Mouse (Mus musculus): ENCODE data around the gene Ly6g6c. TPM values are rescaled to one million over a fixed set of nuclear protein-coding genes. Genes with fewer than 3 reads are reported as not detected.

Ly6g6c gene
- total RNA-seq, 2 experiments from 2014 or later = not detected

DNA sequence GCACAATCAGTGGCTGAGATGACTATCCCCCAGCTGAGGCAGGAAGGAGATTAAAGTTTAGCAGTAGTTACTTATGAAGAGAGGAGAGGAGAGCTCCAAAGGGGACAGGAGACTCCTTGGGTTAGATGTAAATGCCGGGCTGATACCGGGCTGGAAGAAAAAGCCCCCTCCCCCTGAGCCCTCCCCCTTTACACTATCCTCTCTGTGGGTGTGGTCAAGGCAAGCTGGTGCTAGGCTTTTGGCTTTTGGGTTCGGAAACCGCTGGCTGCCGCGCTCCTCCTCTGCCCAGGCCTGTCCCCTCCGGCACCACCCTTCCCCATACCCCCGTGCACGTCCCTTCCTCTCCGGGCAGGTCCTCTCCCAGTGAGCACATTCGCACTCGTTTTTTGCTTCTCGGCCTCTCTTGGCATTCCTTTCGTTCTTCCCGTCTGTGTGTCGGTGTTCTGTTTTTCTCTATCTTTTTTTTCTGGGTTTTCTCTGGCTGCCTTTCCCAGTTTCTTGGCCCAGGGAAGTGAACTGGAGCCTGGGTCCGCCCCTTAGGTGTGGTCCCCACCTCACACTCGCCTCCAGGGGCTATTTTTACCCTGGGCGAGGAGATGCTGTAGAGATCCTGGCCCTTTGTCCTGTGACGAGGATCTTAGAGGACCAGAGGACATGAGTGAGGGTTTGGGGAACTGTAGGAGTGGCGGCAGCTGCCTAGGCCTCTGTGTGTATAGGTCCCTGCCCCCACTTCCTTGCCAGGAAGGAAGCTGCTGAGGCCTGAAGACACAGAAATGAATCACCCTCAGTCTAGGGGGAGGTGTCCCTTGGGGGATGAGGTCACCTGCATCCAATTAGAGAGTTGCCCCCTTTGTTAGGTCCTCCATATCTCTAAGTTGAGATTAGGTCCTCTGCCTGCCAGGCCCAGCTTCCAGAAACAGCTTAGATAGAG lies 13.8 kb upstream of the Ly6g6c start:
- no peak for TF ChIP-seq CTCF (conservative IDR thresholded peaks at IDR 0.05)
- Histone ChIP-seq H3K27ac (peak overlapping the region; percentile 82), H3K4me3 (peak overlapping the region; percentile 43)
- DNase-seq (ENCODE audit: low spot score in 2 of 2) = no peak

DNA sequence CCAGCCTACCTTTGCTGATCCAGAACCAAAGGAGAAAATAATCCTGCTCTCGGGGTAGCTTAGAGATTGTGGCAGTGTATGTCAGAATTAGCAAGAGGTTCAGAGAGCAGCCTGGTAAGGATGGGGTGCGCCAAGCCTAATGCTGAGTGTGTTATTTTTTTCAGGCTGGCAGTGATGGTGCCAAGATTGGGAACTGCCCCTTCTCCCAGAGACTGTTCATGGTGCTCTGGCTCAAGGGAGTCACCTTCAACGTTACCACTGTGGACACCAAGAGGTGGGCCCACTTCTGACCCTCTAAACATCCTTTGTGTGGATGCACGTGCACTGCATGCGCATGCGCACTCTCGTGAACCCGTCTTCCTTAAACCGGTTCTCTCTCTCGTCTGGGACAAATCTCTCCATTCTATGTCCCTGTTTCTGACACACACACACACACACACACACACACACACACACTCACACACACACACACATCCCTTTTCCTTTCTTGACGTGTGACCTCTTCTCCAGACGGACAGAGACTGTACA lies 12.9 kb upstream of the Ly6g6c start:
- H3K4me3 ChIP-seq = no peak overlapping the region
- TF ChIP-seq CTCF (conservative IDR thresholded peaks at IDR 0.05) = no peak
- H3K27ac ChIP-seq = peak overlapping the region; percentile 82; the same call in 1 of the 2 replicates
- DNase-seq (ENCODE audit: low spot score in 2 of 2) = no peak

DNA sequence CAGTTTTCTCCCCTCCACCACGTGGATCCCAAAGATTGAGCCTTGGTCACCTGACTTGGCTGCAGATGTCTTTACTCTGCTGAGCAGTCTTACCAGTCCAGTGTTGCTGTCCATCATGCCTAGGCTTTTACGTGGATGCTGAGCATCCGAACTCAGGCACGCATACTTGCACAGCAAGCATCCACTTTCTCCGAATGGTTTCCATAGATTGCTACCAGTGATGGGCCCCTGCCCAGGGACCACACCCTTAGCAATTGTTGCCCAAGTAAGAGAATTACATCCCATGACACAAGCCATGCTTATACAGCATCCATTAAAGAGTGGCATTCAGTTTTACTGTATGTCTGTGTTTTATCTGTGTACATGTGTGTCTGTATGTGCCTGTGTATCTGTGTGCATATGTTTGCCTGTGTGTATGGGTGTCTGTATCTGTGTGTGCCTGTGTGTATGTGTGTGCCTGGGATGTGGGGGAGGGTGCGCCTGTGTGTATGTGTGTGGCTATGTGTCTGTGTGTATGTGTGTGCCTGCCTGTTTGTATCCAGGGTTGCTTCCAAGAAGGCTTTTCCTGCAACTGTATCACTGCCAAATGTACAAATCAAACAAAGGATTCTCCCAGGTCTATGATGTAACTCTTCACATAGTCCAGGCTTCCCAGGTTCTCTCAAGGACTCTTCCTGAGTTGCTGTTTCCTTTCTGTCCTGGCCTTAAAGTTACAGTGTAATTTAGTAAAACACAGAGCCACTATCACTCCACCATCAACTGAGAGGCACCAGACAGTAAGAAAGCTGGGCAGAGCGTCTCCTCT lies 9.3 kb upstream of the Ly6g6c start:
- DNase-seq (ENCODE audit: low spot score in 2 of 2) = no peak
- no peak overlapping the region for H3K4me3 ChIP-seq
- no peak for TF ChIP-seq CTCF (conservative IDR thresholded peaks at IDR 0.05)
- H3K27ac ChIP-seq = no peak overlapping the region

DNA sequence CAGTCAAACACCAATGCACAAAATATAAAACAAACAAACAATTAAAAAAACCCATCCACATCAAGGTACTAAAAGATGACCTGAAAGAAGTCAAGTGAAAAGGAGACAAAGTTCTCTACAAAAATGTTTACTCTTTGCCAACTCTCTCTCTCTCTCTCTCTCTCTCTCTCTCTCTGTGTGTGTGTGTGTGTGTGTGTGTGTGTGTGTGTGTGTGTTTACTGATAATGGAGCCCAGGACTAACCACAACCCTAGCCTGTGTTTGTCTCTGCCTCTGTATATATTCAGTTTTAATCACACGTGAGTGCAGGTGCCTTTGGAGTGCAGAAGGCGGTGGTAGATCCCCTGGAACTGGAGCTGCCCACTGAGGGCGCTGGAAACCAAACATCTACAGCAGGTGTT lies 8.1 kb upstream of the Ly6g6c start:
- DNase-seq (ENCODE audit: low spot score in 2 of 2) = no peak
- TF ChIP-seq CTCF (conservative IDR thresholded peaks at IDR 0.05) = no peak
- no peak overlapping the region for H3K27ac ChIP-seq
- H3K4me3 ChIP-seq = no peak overlapping the region

DNA sequence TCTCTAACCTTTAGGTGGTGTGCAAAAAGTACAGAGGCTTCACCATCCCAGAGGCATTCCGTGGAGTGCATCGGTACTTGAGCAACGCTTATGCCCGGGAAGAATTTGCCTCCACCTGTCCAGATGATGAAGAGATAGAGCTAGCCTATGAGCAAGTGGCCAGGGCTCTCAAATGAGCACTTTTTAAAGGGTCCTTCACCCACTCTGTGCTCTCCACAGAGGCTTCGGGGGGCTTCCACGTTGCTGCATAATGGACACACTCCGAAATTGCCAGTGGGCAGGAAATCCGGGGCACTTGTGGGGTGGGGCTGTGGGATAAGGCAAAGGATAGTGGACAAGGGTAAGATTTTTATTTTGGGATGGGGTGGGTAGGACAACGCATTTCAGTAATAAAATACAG lies 6.9 kb upstream of the Ly6g6c start:
- no peak for TF ChIP-seq CTCF (conservative IDR thresholded peaks at IDR 0.05)
- Histone ChIP-seq H3K4me3 (no peak overlapping the region), H3K27ac (no peak overlapping the region)
- no peak for DNase-seq (ENCODE audit: low spot score in 2 of 2)

DNA sequence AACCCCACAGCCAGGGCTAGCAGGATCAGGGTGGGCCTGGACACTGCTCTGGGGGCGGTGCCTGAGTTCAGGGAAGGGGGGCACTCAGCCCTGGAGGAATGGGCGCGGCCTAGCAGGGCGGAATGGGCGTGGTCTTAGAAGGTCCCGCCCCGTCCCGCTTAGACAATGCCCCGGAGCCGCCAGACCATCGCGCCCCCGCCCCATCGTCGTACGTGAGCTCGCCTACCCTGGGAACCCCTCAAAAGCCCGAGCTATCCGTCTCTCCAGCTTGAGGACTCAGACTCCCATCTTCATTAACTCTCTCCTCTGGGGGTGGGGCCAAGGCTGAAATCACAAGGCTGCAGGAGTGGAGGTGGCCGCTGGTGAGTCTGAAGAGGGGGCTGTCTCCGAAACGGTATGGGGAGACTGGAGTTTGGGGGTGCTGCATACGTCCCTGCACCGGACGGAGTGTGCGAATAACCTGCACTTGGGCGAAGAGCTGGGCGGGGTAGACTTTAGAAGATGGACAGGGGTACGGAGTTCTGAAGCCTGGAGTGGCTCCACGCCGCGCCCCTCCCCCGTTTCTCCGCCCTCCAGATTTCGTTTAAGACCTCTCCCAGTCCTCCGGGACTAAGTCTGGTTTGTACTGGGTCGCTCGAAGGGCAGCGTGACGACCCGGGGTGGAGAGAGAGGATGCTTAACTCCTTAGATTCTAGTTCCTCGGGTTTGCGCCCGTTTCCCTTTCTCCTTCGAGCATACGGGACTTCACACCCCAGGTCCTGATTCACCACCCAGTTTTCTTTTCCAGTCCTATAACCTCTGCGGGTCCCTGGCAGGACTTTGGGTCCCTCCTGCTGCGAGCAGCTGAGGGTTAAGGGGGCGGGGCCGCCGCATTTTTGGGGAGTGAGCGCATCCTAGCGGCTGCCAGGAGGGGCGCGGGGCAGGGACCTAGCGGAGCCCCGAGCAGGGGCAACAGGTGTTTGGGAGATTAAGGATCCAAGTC lies 6.0 kb upstream of the Ly6g6c start, which contains the start of gene Ddah2:
TSS of gene Ddah2 (plus strand) at position 125 of the 982 bp plus-strand sequence.
- peak; percentile 62 to 73 for DNase-seq (ENCODE audit: low spot score in 2 of 2)
- peak; percentile 83 for TF ChIP-seq CTCF (conservative IDR thresholded peaks at IDR 0.05)
- peak within 1 kb of the TSS; percentile 69 for H3K27ac ChIP-seq
- peak within 1 kb of the TSS; percentile 62 for H3K4me3 ChIP-seq

DNA sequence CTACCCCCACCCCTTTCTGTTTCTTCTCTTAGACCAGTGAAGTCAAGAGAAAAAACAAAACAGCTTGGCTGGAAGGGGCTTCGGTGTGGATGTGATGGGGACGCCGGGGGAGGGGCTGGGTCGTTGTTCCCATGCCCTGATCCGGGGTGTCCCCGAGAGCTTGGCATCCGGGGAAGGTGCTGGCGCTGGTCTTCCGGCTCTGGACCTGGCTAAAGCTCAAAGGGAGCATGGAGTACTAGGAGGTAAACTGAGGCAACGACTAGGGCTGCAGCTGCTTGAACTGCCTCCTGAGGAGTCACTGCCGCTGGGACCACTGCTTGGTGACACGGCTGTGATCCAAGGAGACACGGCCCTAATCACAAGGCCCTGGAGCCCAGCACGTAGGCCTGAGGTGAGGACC lies 5.1 kb upstream of the Ly6g6c start:
- DNase-seq (ENCODE audit: low spot score in 2 of 2) = no peak
- Histone ChIP-seq H3K4me3 (peak overlapping the region; percentile 62), H3K27ac (no peak overlapping the region)
- no peak for TF ChIP-seq CTCF (conservative IDR thresholded peaks at IDR 0.05)

DNA sequence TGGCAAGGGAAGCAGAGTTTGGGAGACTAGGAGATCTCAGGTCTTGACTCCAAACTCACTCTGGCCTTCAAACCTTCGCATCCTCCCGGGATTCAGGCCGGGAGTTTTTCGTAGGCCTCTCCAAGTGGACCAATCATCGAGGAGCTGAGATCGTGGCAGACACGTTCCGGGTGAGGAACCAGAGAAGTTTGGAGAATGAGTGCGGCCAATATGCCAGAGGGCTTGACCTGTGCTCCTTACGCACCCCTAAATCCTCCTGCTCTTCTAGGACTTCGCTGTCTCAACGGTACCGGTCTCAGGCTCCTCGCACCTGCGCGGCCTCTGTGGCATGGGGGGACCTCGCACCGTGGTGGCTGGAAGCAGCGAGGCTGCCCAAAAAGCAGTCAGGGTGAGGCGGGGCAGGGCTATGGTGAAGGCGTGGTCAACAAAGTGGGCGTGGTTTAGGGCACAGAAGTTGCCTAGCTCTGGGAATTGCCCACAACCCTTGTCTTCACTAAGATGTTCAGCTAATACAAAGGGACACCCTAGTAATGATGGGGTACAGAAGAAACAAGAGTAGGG lies 4.4 kb upstream of the Ly6g6c start:
- DNase-seq (ENCODE audit: low spot score in 2 of 2) = no peak
- Histone ChIP-seq H3K27ac (no peak overlapping the region), H3K4me3 (no peak overlapping the region)
- no peak for TF ChIP-seq CTCF (conservative IDR thresholded peaks at IDR 0.05)

DNA sequence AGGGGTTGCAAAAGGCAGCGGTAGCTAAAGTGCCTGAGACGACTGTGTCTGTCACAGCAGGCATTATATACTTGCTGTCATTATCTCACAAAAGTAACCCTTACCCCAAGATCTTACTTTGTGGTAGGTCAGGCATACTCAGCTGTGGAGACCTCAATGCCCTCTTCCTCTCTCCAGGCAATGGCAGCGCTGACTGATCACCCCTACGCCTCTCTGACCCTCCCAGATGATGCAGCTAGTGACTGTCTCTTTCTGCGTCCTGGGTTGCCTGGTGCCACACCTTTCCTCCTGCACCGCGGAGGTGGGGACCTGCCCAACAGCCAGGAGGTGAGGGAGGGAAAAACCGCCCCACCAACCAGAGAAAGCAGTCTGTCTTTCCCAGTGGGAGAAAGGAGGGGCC lies 3.9 kb upstream of the Ly6g6c start:
- Histone ChIP-seq H3K4me3 (no peak overlapping the region), H3K27ac (no peak overlapping the region)
- no peak for TF ChIP-seq CTCF (conservative IDR thresholded peaks at IDR 0.05)
- DNase-seq (ENCODE audit: low spot score in 2 of 2) = no peak

DNA sequence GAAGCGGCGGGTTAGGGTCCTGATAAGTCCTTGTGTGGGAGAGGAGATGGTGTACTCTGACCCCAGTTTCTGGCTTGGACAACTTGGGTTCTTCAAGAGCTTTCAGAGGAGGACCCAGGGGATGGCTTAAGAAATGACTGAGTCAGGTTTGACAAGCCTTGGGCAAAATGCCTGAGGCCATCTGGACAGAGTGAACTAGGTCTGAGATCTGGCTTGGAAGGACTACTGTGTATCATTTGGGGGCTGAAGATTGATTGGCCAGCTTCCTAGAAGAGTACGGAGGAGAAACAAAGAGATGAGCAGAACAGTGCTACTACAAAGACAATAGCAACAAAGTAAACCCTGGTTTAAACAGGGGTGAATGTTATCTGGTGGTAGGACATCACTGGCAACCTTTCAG lies 1.7 kb upstream of the Ly6g6c start:
- DNase-seq (ENCODE audit: low spot score in 2 of 2) = no peak
- no peak for TF ChIP-seq CTCF (conservative IDR thresholded peaks at IDR 0.05)
- H3K27ac ChIP-seq = no peak overlapping the region

DNA sequence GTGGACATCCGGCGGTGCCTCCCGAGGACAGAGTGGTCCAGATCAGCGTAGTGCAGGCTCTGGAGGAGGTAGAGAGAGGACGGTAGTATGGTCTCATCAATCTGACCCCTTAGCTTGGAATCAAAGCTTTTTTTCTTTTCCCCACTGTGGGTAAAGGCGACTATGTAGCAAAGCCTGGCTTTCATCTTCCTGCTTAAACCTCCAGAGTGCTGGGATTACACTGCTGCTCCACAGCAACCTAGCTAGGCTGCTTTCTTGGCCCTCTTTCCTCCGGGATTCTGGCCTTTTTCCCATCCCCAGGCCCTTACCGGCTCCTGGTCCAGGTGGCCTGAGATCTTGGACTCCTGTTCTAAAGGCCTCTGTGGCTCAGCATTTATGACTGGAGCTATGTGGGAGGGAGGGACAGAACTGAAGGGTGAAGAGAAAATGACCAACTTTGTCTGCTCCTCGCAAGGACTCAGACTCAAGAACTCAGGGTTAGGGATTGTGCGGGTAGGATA lies 760 bp upstream of the Ly6g6c start:
- no peak for TF ChIP-seq CTCF (conservative IDR thresholded peaks at IDR 0.05)
- no peak for DNase-seq (ENCODE audit: low spot score in 2 of 2)
- H3K4me3 ChIP-seq = no peak overlapping the region
- H3K27ac ChIP-seq = no peak overlapping the region

More for the DNA sequence above, 1.7 kb upstream of the Ly6g6c start:
- H3K4me3 ChIP-seq = no peak overlapping the region

All from layer of hippocampus, adult 2 months (tissue).